Comparison of ENCODE assay signal across 11 mouse cellular contexts in the genomic region with DNA sequence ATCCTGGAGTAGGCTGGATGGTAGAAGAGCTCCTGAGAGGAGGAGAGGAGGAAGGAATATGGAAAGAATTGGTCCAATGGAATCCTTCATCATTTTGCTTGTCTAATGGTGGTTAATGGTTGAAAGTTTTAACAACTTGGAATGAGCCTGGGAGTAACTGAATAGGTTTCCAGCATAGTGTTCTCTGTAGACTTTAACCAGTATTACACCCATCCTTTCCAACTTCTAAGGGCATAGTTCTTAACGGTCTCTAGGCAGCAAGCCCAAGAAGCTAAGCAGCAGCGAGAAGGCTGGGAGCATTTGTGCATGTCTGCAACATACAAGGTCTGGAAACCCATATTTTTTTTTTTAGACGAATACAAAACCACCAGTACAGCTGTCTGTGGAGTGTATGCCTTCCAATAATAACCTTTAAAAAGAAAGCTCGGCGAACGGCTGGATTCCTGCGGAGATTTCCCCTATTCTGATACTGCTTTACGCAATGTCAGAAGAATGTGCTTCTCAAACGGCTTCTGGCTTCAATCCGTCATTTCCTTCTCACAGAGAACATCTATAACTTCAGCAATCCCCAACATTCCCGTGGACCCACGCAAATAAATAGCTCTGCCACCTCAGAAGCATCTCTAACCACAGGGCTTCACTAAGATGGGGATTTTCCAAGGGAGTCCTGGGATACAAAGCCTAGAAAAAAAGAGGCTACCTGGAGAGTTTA. TPM values are rescaled to one million over a fixed set of nuclear protein-coding genes. Genes with fewer than 3 reads are reported as not detected.
A peak's percentile ranks its signal among the peaks of the same experiment; 100 is the strongest.
DNase-seq lines count a peak whose midpoint lies in the region; ATAC-seq and TF ChIP-seq lines count a peak whose summit lies in the region.
"Had no signal": no experiment of that assay in that cellular context is flagged by ENCODE, and none has a peak within 500 bp of the region (broad histone marks: within the 10 kb centered on the region; RNA-seq: fewer than 3 reads in every experiment).

No protein-coding gene starts in this region.

- intact Hi-C loops in heart, postnatal 10 days (cut with DNase I), result loop anchor here (10.0 kb wide), 1 partner anchor 962 kb away; no protein-coding TSS in a partner anchor

- H3K9ac ChIP-seq in limb, embryonic 13.5 days, result no peak overlapping the region
- H3K9ac ChIP-seq in embryonic facial prominence, embryonic 15.5 days, result no peak overlapping the region
- H3K9ac ChIP-seq in limb, embryonic 14.5 days (ENCODE audit: low read depth, low read length, severe bottlenecking), result no peak overlapping the region
- H3K9ac ChIP-seq: forebrain, embryonic 13.5 days; neural tube, embryonic 12.5 days had no signal

- H3K4me1 ChIP-seq in limb, embryonic 13.5 days, result peaks cover 16% of the 10 kb centered on the region
- H3K4me1 ChIP-seq in limb, embryonic 10.5 days, result peaks cover 13% of the 10 kb centered on the region
- H3K4me1 ChIP-seq in embryonic facial prominence, embryonic 15.5 days, result 0 out of 2 replicates have a peak, but pooled peaks cover 9% of the 10 kb centered on the region
- peaks cover 3% of the 10 kb centered on the region for H3K4me1 ChIP-seq in limb, embryonic 14.5 days (ENCODE audit: control insufficient read depth, insufficient read depth, low read length)

- H3K4me2 ChIP-seq in limb, embryonic 13.5 days (replicated peaks), result peak overlapping the region; percentile 70
- 0 out of 2 replicates have a peak overlapping the region, but pooled peaks have one; percentile 10 for H3K4me2 ChIP-seq in embryonic facial prominence, embryonic 15.5 days (replicated peaks)
- H3K4me2 ChIP-seq in limb, embryonic 14.5 days (replicated peaks; ENCODE audit: low read depth, low read length, severe bottlenecking), result peak overlapping the region; percentile 66
- H3K4me2 ChIP-seq: neural tube, embryonic 12.5 days had no signal

- H3K36me3 ChIP-seq in limb, embryonic 13.5 days, result no peaks in the 10 kb centered on the region
- no peaks in the 10 kb centered on the region for H3K36me3 ChIP-seq in limb, embryonic 10.5 days
- H3K36me3 ChIP-seq in embryonic facial prominence, embryonic 15.5 days, result no peaks in the 10 kb centered on the region
- no peaks in the 10 kb centered on the region for H3K36me3 ChIP-seq in limb, embryonic 14.5 days (ENCODE audit: control insufficient read depth, insufficient read depth, low read length)
- H3K36me3 ChIP-seq: neural tube, embryonic 12.5 days had no signal

- H3K9me3 ChIP-seq in limb, embryonic 13.5 days, result no peaks in the 10 kb centered on the region
- H3K9me3 ChIP-seq in limb, embryonic 10.5 days (replicated peaks), result no peaks in the 10 kb centered on the region
- no peaks in the 10 kb centered on the region for H3K9me3 ChIP-seq in embryonic facial prominence, embryonic 15.5 days (replicated peaks)
- H3K9me3 ChIP-seq in limb, embryonic 14.5 days (ENCODE audit: control insufficient read depth, low read length), result no peaks in the 10 kb centered on the region
- H3K9me3 ChIP-seq: forebrain, embryonic 13.5 days; neural tube, embryonic 12.5 days had no signal

- peak overlapping the region; percentile 64 for H3K4me3 ChIP-seq in limb, embryonic 13.5 days
- no peak overlapping the region for H3K4me3 ChIP-seq in limb, embryonic 10.5 days
- H3K4me3 ChIP-seq in embryonic facial prominence, embryonic 15.5 days (replicated peaks), result peak overlapping the region; percentile 69
- peak overlapping the region; percentile 65 for H3K4me3 ChIP-seq in limb, embryonic 14.5 days (replicated peaks; ENCODE audit: low read length)
- H3K4me3 ChIP-seq: forebrain, embryonic 13.5 days; neural tube, embryonic 12.5 days had no signal

- no peak for DNase-seq in limb, embryonic 10.5 days (ENCODE audit: low spot score)
- DNase-seq in heart, postnatal 10 days, result peak; percentile 8 to 12
- peak; percentile 65 for DNase-seq in limb, embryonic 14.5 days (ENCODE audit: low spot score)
- DNase-seq in urinary bladder, postnatal 25 days (ENCODE audit: low spot score), result no peak
- no peak for DNase-seq in thymus, postnatal 25 days
- DNase-seq: cerebellum, adult 11 months; layer of hippocampus, postnatal 36 days had no signal

- no peaks in the 10 kb centered on the region for H3K27me3 ChIP-seq in limb, embryonic 13.5 days
- H3K27me3 ChIP-seq in limb, embryonic 10.5 days (ENCODE audit: low read depth, poor library complexity, severe bottlenecking), result no peaks in the 10 kb centered on the region
- no peaks in the 10 kb centered on the region for H3K27me3 ChIP-seq in embryonic facial prominence, embryonic 15.5 days
- H3K27me3 ChIP-seq in limb, embryonic 14.5 days (ENCODE audit: control insufficient read depth, insufficient read depth, low read length), result no peaks in the 10 kb centered on the region
- H3K27me3 ChIP-seq: forebrain, embryonic 13.5 days; neural tube, embryonic 12.5 days had no signal

- no peak for TF ChIP-seq POLR2A in limb, embryonic 14.5 days (IDR thresholded peaks at IDR 0.05; ENCODE audit: borderline replicate concordance, extremely low read depth, insufficient read depth, insufficient read length)

- H3K27ac ChIP-seq in limb, embryonic 13.5 days, result 0 out of 2 replicates have a peak overlapping the region, but pooled peaks have one; percentile 10
- H3K27ac ChIP-seq in limb, embryonic 10.5 days, result no peak overlapping the region
- H3K27ac ChIP-seq in embryonic facial prominence, embryonic 15.5 days (replicated peaks), result no peak overlapping the region
- H3K27ac ChIP-seq in limb, embryonic 14.5 days (replicated peaks; ENCODE audit: low read depth, low read length), result peak overlapping the region; percentile 58
- H3K27ac ChIP-seq: forebrain, embryonic 13.5 days; neural tube, embryonic 12.5 days had no signal

- 48% methylated on average over 12 of the region's 12 CpGs for WGBS in limb, embryonic 13.5 days
- 84% methylated on average over 12 of the region's 12 CpGs for WGBS in limb, embryonic 10.5 days
- WGBS in embryonic facial prominence, embryonic 15.5 days, result 57% methylated on average over 12 of the region's 12 CpGs
- 36% methylated on average over 12 of the region's 12 CpGs for WGBS in limb, embryonic 14.5 days

- no peak for ATAC-seq in limb, embryonic 13.5 days (ENCODE audit: low FRiP score, low read depth)
- no peak for ATAC-seq in embryonic facial prominence, embryonic 15.5 days (ENCODE audit: insufficient number of reproducible peaks, low FRiP score, low TSS enrichment, low read depth)
- ATAC-seq in limb, embryonic 14.5 days (ENCODE audit: low FRiP score, low read depth), result no peak
- ATAC-seq: forebrain, embryonic 13.5 days had no signal

RNA-seq across cellular contexts. Expression of gene Snx7, which starts 1.9 kb away (rescaled TPM):
- polyA plus RNA-seq in limb, embryonic 13.5 days (2015; fragmentation: Nextera tagmentation; extraction: Ambion mirVana), result 28.7 and 29.4 TPM in 2 replicates
- polyA plus RNA-seq in limb, embryonic 10.5 days (2016; fragmentation: Nextera tagmentation; extraction: Ambion mirVana), result 12.7 and 12.8 TPM in 2 replicates
- 36.9 and 39.5 TPM in 2 replicates for polyA plus RNA-seq in embryonic facial prominence, embryonic 15.5 days (2015; fragmentation: Nextera tagmentation; extraction: Ambion mirVana)
- total RNA-seq in heart, postnatal 10 days (2021), result 10 to 100 TPM; 13.7 to 16.3 TPM
- 16.6 and 23.4 TPM in 2 replicates for polyA plus RNA-seq in limb, embryonic 14.5 days (2012; rRNA removed)
- 33.5 and 38.3 TPM in 2 replicates for polyA plus RNA-seq in limb, embryonic 14.5 days (2014; fragmentation: Nextera tagmentation; extraction: Ambion mirVana)

Comparison
In these comparisons a context has a peak if more than half of its experiments do, and no peak if none do; other contexts are left out.
1. H3K27ac ChIP-seq: peak in limb, embryonic 13.5 days (single experiment) and limb, embryonic 14.5 days (single experiment); none in limb, embryonic 10.5 days (single experiment) and embryonic facial prominence, embryonic 15.5 days (single experiment).
2. DNase-seq: peak in heart, postnatal 10 days (2 of 2) and limb, embryonic 14.5 days (single experiment); none in limb, embryonic 10.5 days (single experiment), urinary bladder, postnatal 25 days (single experiment) and thymus, postnatal 25 days (single experiment).
3. H3K4me2 ChIP-seq: peak in every context shown above with its lines; median percentile 70 in limb, embryonic 13.5 days; 66 in limb, embryonic 14.5 days; 10 in embryonic facial prominence, embryonic 15.5 days.